Mouse (Mus musculus) inflammation-experienced regulatory T-cells, adult 6 months (primary cell): ENCODE data around the gene Naa15. TPM values are rescaled to one million over a fixed set of nuclear protein-coding genes. Genes with fewer than 3 reads are reported as not detected.

ENCODE experiments used
- ATAC-seq: one replicate; pipeline ENCODE4 v1.8.0; 2017
- polyA plus RNA-seq, 3 experiments: library from polyadenylated mRNA; unstranded; fragments of 100-300 nt; shearing (Covaris generic); gene quantifications; one replicate each; pipeline ENCODE4 v1.2.1; 2017

Naa15 gene
- polyA plus RNA-seq, 3 experiments from 2014 or later, result 24.0 to 37.7 (median 30.3) TPM

- no peak for ATAC-seq
Observed at GRCm38 (mm10) chr3:51434871-51435595, 20.1 kb downstream of the Naa15 start.

- ATAC-seq, result no peak
Observed at GRCm38 (mm10) chr3:51468530-51468929, 53.6 kb downstream of the Naa15 start.

- peak; percentile 38 for ATAC-seq
Observed at GRCm38 (mm10) chr3:51475706-51476105, 60.8 kb downstream of the Naa15 start.

DNA sequence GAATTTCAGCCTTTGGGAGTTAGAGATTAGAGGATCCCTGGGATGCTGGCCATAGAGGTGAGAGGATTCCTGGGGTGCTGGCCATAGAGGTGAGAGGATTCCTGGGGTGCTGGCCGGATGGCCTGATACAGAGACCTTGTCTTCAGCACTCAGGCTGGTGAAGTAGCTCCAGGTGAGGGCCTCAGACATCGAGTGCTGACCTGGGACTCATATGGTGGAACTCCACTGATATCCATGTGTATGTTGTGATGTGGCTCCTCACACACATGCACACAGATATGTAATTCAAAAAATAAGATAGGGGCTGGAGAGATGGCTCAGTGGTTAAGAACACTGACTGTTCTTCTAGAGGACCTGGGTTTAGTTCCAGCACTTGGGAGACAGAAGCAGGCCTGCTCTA is 64.9 kb downstream of the Naa15 start:
- ATAC-seq, result no peak

DNA sequence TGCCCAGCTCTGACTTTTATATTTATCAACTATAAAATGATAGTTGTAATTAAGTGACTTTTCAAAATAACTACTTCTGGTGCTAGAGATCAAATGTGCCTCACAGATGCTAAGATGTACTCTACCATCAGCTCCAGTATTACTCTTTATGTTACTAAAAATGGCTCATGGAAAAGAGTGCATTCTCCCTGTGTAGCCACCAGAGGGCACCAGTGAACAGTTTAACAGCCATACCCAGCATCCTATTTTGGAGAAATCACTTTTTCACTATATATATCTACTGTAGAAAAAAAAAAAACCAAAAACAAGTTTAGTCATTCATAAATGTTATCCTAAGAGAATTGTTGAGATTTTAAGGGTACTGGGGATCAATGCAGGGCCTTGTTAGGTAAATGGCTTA is 66.1 kb downstream of the Naa15 start:
- ATAC-seq, result no peak

DNA sequence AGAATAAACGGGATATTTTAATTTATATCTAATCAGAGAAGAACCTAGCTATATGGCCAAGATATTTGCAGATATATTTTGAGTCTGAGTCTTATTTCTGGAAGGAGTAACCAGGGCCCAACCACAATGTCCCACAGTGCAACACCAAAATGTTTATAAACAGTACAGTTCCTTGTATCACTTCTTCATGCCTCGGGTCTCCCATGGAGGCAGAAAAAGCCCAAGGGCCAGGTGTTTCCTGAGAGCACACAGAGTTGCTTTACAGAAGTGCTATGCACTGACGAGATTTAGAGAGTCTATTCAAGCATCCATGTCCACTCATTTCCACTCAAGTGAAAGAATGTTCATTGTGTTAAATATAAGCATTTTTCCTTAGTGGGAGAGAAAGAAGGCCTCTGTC is 66.9 kb downstream of the Naa15 start:
- no peak for ATAC-seq

DNA sequence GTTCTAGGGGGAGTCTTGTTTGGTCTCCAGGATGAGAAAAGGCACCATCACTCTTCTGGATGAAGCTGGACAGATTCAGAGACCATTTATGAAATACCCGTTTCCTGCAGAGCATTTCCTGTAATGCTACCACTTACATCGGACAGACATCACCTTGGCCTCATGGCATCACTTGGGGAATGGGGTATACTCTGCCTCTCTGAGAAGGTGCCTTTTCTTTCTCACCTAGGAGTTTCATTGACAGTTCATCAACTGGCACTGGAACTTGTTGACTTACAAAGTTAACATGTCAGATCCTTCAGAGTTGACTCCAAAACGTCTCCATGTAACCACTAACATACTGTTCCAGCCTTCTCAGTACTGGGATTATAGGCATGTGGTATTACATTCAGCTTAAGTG is 67.8 kb downstream of the Naa15 start:
- ATAC-seq, result no peak

GRCm38 (mm10) chr3:51483741-51484359 is 68.9 kb downstream of the Naa15 start, which contains the start of gene Rab33b:
TSS of gene Rab33b (plus strand) at chr3:51483920.
- peak; percentile 87 for ATAC-seq

GRCm38 (mm10) chr3:51484370-51484769 is 69.4 kb downstream of the Naa15 start:
- peak; percentile 8 for ATAC-seq

DNA sequence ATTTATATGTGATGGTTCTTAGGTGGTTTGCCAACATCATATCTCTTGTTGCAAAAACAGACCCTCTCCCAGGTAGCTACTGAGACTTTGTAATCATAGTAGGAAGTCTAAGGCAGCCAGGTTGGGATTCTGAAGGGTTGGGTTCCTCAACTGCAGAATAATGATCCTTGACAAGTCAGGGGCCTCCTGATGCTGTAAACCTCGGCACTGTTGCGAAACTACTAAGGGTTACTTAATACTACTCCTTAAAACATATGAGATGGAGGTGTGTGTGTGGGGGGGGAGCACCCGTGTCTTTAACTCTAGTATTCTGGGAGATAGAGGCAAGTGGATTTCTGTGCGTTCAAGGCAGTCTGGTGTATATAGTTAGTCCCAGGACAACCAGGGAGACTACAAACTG is 70.4 kb downstream of the Naa15 start:
- no peak for ATAC-seq

- ATAC-seq, result no peak
Observed at GRCm38 (mm10) chr3:51486491-51487195, 71.7 kb downstream of the Naa15 start.

GRCm38 (mm10) chr3:51490088-51490753 is 75.3 kb downstream of the Naa15 start:
- ATAC-seq, result no peak

DNA sequence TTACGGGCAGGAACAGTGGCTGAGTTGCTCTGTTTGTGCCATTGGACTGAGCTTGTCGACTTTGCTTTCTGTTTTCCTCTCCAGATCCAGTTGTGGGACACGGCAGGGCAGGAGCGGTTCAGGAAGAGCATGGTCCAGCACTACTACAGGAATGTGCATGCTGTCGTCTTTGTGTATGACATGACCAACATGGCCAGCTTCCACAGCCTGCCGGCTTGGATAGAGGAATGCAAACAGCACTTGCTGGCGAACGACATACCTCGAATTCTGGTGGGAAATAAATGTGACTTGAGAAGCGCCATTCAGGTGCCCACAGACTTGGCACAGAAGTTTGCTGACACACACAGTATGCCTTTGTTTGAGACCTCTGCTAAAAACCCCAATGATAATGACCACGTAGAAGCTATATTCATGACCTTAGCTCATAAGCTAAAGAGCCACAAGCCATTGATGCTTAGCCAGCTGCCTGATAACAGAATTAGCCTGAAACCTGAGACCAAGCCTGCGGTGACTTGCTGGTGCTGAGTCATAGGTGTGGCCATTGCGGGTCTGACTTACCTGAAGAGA is 78.4 kb downstream of the Naa15 start:
- ATAC-seq, result no peak

DNA sequence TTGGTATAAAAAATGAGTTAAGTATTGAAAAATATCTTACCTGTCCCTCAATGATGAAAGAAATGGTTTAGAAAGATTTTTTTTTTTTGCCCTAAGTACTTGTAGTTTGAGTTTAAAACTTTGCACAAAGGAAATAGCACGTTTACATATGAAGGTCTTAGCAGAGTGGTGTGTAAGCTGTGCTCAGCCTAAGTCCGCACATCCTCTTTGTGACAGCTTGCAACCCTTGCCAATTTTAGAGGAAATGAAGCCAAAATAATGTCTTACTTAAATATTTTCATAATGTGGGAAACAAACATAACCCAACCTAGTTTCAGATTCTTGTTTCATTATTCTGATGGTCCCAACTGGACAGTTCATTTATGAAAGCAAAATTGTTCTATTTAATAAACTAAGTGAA is 79.5 kb downstream of the Naa15 start:
- no peak for ATAC-seq

DNA sequence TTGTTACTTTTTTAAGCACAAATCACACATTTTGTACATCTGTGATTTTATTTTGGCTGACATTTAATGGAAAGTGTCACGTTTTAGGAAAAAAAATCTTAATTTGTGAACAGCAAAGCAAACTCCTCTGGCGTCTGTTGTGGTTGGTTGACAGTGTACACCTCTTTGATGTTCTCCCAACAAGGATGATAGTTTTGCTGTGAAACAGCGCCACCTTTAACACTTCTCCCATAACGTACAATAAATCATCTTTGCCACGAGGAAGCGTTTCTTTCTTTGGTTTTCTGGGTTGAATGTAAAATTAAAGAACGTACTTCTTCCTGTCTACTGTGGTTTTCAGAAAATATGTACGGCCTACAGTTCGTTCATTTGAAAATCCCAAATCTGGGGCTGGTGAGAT is 80.7 kb downstream of the Naa15 start:
- no peak for ATAC-seq

DNA sequence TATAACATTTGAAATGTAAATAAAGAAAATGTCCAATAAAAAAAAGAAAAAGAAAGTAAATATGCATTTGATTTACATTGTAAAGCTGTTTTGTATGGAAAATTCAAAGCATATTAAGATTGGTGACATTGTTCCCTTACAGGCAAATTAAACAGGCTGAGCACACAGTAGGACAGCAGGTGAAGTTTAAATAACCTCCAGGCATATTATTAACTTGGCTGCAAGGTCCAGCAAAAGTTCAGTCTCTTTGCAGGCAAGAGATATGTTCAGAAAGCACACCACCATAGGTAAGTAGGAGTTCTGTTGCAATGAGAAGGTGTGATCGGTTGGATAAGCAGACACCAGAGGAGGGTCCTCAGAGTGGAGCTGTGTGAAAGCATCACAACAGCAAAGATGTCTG is 83.0 kb downstream of the Naa15 start:
- ATAC-seq, result no peak

GRCm38 (mm10) chr3:51498659-51499058 is 83.7 kb downstream of the Naa15 start:
- no peak for ATAC-seq

DNA sequence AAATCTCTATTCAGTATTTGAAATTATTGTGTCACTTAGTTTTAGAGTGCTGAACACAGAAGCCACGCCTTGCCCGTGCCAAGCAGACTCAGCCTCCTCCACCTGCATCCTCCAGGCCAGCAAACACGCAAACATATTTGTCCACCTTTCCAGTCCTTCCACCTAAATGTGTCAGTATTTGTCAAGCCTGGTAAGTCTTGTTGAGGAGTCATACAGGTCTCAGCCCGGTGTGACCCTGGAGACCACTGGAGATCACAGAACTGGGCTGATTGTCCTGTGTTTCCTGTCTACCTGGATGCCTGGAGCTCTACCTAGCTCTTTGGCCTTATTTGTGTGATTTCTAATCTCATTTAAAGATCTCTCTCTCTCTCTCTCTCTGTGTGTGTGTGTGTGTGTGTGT is 84.9 kb downstream of the Naa15 start:
- ATAC-seq, result no peak

- ATAC-seq, result no peak
Observed at GRCm38 (mm10) chr3:51504385-51504952, 89.5 kb downstream of the Naa15 start.

DNA sequence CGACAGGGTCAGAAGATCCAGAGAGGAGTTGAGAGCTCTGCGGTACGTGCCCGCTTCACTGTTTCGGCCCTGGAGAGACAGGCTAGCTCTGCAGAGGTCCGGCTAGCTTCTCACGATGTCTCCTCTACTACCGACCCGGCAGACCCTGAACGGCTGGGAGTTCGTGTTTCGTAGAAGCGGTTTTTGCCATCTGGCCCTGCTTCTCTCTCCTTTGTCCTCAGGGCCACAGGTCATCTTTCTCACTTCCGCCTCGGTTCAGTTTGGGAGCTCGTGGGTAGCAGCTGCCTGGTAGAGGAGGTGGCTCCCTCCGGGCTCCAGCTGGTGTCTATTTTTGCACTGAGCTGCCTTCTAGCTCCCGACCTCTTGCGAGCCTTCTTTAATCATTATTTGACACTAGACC is 90.5 kb downstream of the Naa15 start:
- ATAC-seq, result no peak

- ATAC-seq, result peak; percentile 87
Observed at GRCm38 (mm10) chr3:51510903-51511302, 96.0 kb downstream of the Naa15 start.

- no peak for ATAC-seq
Observed at GRCm38 (mm10) chr3:51511983-51512382, 97.0 kb downstream of the Naa15 start.

DNA sequence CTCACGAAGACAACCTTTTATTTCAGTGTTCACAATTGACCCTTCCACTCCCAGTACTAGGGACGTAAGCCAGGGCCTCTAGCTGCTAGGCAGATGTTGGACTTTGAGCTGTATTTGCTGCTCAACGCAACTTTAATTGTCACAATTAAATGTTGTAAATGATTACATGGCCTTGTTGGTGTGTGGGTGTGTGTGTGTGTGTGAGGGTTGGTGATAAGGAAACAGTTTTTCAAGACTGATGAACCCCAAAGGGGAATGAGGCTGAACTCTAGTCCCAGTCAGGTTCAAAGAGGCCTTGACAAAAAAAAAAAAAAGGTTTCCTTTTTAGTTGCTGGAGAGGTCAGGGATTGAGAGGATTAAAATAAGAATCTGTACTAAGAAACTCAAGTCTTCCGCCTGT is 102.5 kb downstream of the Naa15 start:
- no peak for ATAC-seq
